Mouse (Mus musculus) liver, embryonic 16.5 days (tissue): ENCODE results near the gene Tspoap1. TPM values are rescaled to one million over a fixed set of nuclear protein-coding genes. Genes with fewer than 3 reads are reported as not detected.

Experiments
- ATAC-seq: fragments of 200-750 bp; cut with Nextera tagmentation; 2 replicates; pipeline ENCODE4 v1.8.0; 2017; ENCODE audit warnings: low read depth, mild to moderate bottlenecking, moderate number of reproducible peaks, moderate library complexity
- H3K27ac ChIP-seq: fragments of 300-500 bp; sonication (generic); 2 replicates; pipeline ENCODE4 v1.5.1; 2014; ENCODE audit warnings: mild to moderate bottlenecking, low read length
- H3K27me3 ChIP-seq: fragments of 300-500 bp; sonication (generic); 2 replicates; pipeline ENCODE4 v1.6.1; 2014; ENCODE audit warnings: low read depth, low read length, mixed read lengths; ENCODE audit not compliant: control insufficient read depth, insufficient read depth
- H3K36me3 ChIP-seq: fragments of 300-500 bp; sonication (generic); 2 replicates; pipeline ENCODE4 v1.6.1; 2014; ENCODE audit warnings: mild to moderate bottlenecking; ENCODE audit not compliant: control insufficient read depth, insufficient read depth
- H3K4me1 ChIP-seq: fragments of 300-500 bp; sonication (generic); 2 replicates; pipeline ENCODE4 v1.6.1; 2014; ENCODE audit warnings: low read depth, low read length, mixed read lengths; ENCODE audit not compliant: control insufficient read depth
- H3K4me2 ChIP-seq: fragments of 300-500 bp; sonication (generic); 2 replicates; pipeline ENCODE4 v1.6.1; 2014; ENCODE audit warnings: low read depth, low read length, mixed read lengths
- H3K4me3 ChIP-seq: fragments of 300-500 bp; sonication (generic); 2 replicates; pipeline ENCODE4 v1.5.1; 2014; ENCODE audit warnings: low read depth, mild to moderate bottlenecking, low read length
- H3K9ac ChIP-seq: fragments of 300-500 bp; sonication (generic); 2 replicates; pipeline ENCODE4 v1.6.1; 2014; ENCODE audit warnings: low read depth, low read length
- H3K9me3 ChIP-seq: fragments of 300-500 bp; sonication (generic); replicated peaks from 2 replicates; pipeline ENCODE4 v1.6.1; 2016; ENCODE audit warnings: low read length; ENCODE audit not compliant: control insufficient read depth
- WGBS: fragments of 180-500 bp; shearing (Covaris S2); extraction: QIAGEN DNeasy Blood & Tissue Kit; methylation state at CpG from one replicate; pipeline ENCODE4 v1.1.7; 2014; ENCODE audit not compliant: insufficient replicate concordance; 5-methylcytosine and 5-hydroxymethylcytosine counted together
- polyA plus RNA-seq: library from polyadenylated mRNA; unstranded; fragments of >200 nt; fragmentation: Nextera tagmentation; extraction: Ambion mirVana; gene quantifications from 2 replicates; pipeline ENCODE4 v1.2.1, GENCODE M21; 2015

The Tspoap1 gene
- polyA plus RNA-seq, 1 experiment from 2014 or later, result 2.7 TPM

GRCm38 (mm10) chr11:87808236-87808635 is 47.9 kb downstream of the Tspoap1 start:
- Histone ChIP-seq H3K27me3 (no peaks in the 10 kb centered on the region), H3K4me1 (no peaks in the 10 kb centered on the region), H3K4me3 (no peak overlapping the region), H3K27ac (no peak overlapping the region), H3K36me3 (no peaks in the 10 kb centered on the region), H3K9me3 (no peaks in the 10 kb centered on the region), H3K4me2 (no peak overlapping the region), H3K9ac (no peak overlapping the region)
- 21% methylated on average over 7 of the region's 7 CpGs for WGBS
- ATAC-seq, result no peak

GRCm38 (mm10) chr11:87811396-87811795 is 51.1 kb downstream of the Tspoap1 start:
- Histone ChIP-seq H3K27me3 (no peaks in the 10 kb centered on the region), H3K36me3 (no peaks in the 10 kb centered on the region), H3K9me3 (no peaks in the 10 kb centered on the region), H3K4me2 (no peak overlapping the region), H3K4me3 (no peak overlapping the region), H3K4me1 (no peaks in the 10 kb centered on the region), H3K27ac (no peak overlapping the region), H3K9ac (no peak overlapping the region)
- ATAC-seq, result no peak
- 26% methylated on average over 4 of the region's 4 CpGs for WGBS

DNA sequence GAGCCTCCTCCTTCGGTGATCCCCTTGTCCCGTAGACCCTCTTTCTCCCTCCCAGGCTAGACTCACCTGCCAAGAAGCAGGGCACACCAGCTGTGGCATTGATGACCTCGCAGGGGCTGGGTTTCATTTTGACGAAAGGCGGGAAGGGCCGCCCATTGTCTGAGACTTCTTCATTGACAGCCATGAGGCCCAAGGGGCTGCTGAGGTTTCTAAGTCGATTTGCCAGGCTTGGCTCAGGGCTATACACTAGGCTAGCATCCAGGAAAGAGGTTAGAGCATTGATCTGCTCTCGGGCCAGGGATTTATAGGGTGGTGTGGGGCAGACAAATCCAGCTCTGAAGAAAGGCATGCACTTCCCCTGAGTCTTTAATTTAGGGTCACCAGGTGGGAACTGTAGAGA is 54.5 kb downstream of the Tspoap1 start:
- Histone ChIP-seq H3K9me3 (no peaks in the 10 kb centered on the region), H3K27ac (no peak overlapping the region), H3K4me3 (no peak overlapping the region), H3K4me2 (no peak overlapping the region), H3K4me1 (peaks cover 2% of the 10 kb centered on the region; the same call in 1 of the 2 replicates), H3K9ac (no peak overlapping the region), H3K36me3 (no peaks in the 10 kb centered on the region), H3K27me3 (peaks cover 3% of the 10 kb centered on the region; the same call in 1 of the 2 replicates)
- 59% methylated on average over 8 of the region's 8 CpGs for WGBS
- no peak for ATAC-seq

GRCm38 (mm10) chr11:87816707-87817442 is 56.5 kb downstream of the Tspoap1 start:
- Histone ChIP-seq H3K9ac (no peak overlapping the region), H3K4me2 (peak overlapping the region; percentile 49), H3K27me3 (peaks cover 3% of the 10 kb centered on the region; the same call in 1 of the 2 replicates), H3K36me3 (no peaks in the 10 kb centered on the region), H3K27ac (no peak overlapping the region), H3K4me3 (peak overlapping the region; percentile 32), H3K4me1 (peaks cover 2% of the 10 kb centered on the region; the same call in 1 of the 2 replicates), H3K9me3 (no peaks in the 10 kb centered on the region)
- 5% methylated on average over 31 of the region's 31 CpGs for WGBS
- no peak for ATAC-seq

GRCm38 (mm10) chr11:87817443-87817773 is 57.1 kb downstream of the Tspoap1 start:
- H3K27ac ChIP-seq, result no peak overlapping the region
- H3K9ac ChIP-seq, result no peak overlapping the region
- ATAC-seq, result no peak
- 32% methylated on average over 4 of the region's 4 CpGs for WGBS
- no peaks in the 10 kb centered on the region for H3K9me3 ChIP-seq
- H3K4me1 ChIP-seq, result peaks cover 2% of the 10 kb centered on the region; the same call in 1 of the 2 replicates
- H3K36me3 ChIP-seq, result no peaks in the 10 kb centered on the region
- H3K4me3 ChIP-seq, result peak overlapping the region; percentile 32
- peaks cover 3% of the 10 kb centered on the region; the same call in 1 of the 2 replicates for H3K27me3 ChIP-seq
- peak overlapping the region; percentile 49 for H3K4me2 ChIP-seq

GRCm38 (mm10) chr11:87821502-87821901 is 61.2 kb downstream of the Tspoap1 start:
- no peak for ATAC-seq

DNA sequence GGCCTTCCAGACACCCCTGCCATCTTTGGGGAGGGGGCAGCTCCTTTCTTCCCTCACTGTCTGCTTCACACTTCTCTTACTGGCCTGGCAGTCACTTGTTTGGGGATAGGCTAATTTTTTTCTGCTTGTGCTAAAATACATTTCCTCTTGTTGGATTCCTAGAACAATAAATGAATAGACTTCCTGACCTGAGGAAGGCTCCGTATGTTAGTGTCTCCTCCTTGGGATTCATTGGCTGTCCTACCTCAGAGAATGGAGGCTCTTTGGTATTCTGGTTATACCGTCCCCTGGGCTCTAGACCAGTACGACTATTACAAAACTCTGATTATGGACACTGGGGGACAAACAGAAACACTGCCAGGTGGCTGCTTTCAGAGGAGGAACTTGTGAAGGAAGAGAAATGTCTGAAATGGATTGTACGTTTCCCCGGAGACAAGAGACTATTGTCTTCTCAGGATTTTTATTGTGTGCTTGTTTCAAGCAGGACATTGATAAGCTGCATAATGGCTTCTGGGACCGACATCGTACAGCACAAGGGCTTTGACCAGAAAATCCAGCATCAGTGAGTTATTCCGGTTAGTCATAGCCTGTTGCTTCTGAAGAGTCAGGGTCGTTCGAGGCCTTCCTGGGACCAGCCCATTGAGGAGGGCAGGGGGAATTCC is 68.0 kb downstream of the Tspoap1 start, which contains the start of gene Lpo:
Lpo (minus strand) TSS at position 51 of the 662 bp plus-strand sequence.
- Histone ChIP-seq H3K9ac (no peak within 1 kb of the TSS), H3K4me1 (no peaks in the 10 kb centered on the region), H3K4me3 (no peak within 1 kb of the TSS), H3K4me2 (no peak within 1 kb of the TSS), H3K9me3 (no peaks in the 10 kb centered on the region), H3K36me3 (no peaks in the 10 kb centered on the region), H3K27me3 (no peaks in the 10 kb centered on the region; the same call in 1 of the 2 replicates), H3K27ac (no peak within 1 kb of the TSS)
- no peak for ATAC-seq
- WGBS, result 52% methylated on average over 10 of the region's 10 CpGs

More at GRCm38 (mm10) chr11:87821502-87821901, 61.2 kb downstream of the Tspoap1 start:
- no peak overlapping the region for H3K4me2 ChIP-seq
- H3K9ac ChIP-seq, result no peak overlapping the region
- H3K4me1 ChIP-seq, result peaks cover 2% of the 10 kb centered on the region; the same call in 1 of the 2 replicates
- WGBS, result 42% methylated on average over 5 of the region's 5 CpGs
- no peaks in the 10 kb centered on the region for H3K36me3 ChIP-seq
- no peak overlapping the region for H3K27ac ChIP-seq
- peaks cover 3% of the 10 kb centered on the region; the same call in 1 of the 2 replicates for H3K27me3 ChIP-seq
- no peaks in the 10 kb centered on the region for H3K9me3 ChIP-seq
- H3K4me3 ChIP-seq, result no peak overlapping the region
